Mouse (Mus musculus): Measurements from ENCODE around the gene St6galnac4.

Gene St6galnac4

GRCm38 (mm10) chr2:32586871-32587351, at the start of gene St6galnac4:
Gene St6galnac4 (plus strand): TSS chr2:32587095.
- peak; percentile 81 to 90 for DNase-seq (ENCODE audit: low spot score in 2 of 2)

GRCm38 (mm10) chr2:32537360-32537905, 49.5 kb upstream of the St6galnac4 start:
- peak; percentile 12 to 34 for DNase-seq (ENCODE audit: low spot score in 2 of 2)

- no peak for DNase-seq (ENCODE audit: low spot score in 2 of 2)
Measured at GRCm38 (mm10) chr2:32537941-32538340, 49.0 kb upstream of the St6galnac4 start.

DNA sequence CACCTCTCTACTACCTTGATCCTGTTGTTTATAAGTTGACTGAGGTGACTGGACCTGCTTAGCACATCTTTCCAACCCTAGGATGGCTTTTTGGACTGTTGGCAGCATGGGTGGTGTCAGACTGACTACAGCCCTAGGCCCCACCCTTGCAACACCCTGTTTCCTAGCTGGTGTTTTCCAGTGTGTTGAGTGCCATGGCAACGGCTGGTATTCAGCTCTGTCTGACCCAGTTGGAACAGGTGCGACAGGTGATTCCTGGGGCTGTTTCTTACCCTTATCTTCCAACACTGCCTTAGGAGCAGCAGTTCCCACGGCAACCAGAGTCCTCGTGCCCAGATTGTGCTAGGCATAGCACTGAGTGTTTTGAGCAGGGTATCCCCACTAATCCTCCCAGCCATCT, 48.4 kb upstream of the St6galnac4 start:
- DNase-seq (ENCODE audit: low spot score in 2 of 2): no peak

DNA sequence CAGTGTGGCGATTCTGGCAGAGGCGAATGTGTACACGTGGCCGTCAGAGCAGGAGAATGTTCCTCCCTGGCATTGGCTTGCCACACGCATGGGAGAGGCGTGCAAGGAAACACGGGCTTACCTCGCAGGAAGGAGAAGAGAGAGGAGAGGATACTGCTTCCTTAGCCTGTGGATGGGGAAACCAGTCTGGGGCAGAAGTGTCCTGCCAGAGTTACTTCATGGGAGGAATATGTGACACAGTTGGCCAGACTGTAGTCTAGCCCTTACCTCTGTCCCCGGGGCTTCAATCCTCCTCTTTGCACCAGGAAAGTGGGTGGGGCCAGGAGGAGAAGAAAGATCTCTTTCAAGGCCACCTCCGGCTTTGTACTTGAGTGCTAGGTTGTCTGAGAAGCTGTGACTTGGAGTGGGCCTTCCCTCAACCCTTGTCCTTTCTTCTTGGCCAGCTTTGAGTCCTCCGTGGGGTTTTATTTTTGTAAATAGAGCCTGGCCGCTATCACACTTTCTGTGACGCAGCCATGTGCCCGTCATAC, 47.4 kb upstream of the St6galnac4 start:
- DNase-seq (ENCODE audit: low spot score in 2 of 2): no peak

DNA sequence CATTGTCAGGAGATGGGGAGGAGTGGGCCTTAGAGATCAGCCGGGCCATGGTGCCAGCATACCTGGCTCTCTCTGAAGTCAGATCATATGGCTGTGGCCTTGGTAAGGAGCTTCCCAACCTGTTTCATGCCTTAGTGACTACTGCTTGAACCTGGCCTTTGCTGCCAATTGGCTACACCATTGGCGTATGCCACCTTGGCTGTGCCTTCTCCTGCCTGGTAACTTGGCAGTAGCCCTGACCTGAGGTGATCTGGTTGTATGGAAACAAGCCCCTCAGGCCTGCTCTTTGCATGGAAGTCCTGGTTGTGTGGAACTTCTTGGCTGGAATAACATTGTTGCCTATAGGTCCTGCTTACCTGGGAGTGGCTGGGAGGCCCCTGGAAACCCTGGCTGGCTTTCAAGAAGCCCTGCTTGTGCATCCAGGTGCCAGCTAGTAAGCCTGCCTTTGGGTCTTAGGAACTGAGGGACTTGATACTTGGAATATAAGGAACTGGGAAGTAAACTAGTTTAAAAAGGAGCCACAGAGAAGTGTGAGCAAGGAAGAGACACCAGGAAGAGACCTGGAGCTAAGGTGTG, 45.5 kb upstream of the St6galnac4 start:
- no peak for DNase-seq (ENCODE audit: low spot score in 2 of 2)

GRCm38 (mm10) chr2:32541986-32542573, 44.8 kb upstream of the St6galnac4 start:
- DNase-seq (ENCODE audit: low spot score in 2 of 2): peak; percentile 51 to 53

- no peak for DNase-seq (ENCODE audit: low spot score in 2 of 2)
Measured at GRCm38 (mm10) chr2:32543031-32543449, 43.9 kb upstream of the St6galnac4 start.

DNA sequence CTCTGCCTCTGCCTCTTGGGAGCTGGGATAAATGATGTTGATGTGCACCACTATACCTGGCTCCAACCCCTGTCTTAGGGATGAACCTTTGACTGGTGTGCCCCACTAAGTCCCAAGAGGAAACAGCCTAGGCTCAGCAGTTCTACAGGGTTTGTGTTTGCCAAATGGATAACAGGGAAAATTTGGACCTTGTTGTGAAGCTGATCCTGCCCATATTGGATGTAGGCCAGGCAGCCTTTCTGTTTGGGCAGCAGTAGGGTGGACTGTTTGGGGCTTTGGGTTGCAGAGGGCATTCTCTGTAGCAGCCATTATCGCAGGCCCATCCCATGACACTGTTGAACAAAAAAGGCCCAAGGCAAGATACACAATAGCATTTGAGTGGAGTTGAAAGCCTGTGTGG, 39.9 kb upstream of the St6galnac4 start:
- no peak for DNase-seq (ENCODE audit: low spot score in 2 of 2)

- DNase-seq (ENCODE audit: low spot score in 2 of 2): no peak
Measured at GRCm38 (mm10) chr2:32547380-32547779, 39.5 kb upstream of the St6galnac4 start.

DNA sequence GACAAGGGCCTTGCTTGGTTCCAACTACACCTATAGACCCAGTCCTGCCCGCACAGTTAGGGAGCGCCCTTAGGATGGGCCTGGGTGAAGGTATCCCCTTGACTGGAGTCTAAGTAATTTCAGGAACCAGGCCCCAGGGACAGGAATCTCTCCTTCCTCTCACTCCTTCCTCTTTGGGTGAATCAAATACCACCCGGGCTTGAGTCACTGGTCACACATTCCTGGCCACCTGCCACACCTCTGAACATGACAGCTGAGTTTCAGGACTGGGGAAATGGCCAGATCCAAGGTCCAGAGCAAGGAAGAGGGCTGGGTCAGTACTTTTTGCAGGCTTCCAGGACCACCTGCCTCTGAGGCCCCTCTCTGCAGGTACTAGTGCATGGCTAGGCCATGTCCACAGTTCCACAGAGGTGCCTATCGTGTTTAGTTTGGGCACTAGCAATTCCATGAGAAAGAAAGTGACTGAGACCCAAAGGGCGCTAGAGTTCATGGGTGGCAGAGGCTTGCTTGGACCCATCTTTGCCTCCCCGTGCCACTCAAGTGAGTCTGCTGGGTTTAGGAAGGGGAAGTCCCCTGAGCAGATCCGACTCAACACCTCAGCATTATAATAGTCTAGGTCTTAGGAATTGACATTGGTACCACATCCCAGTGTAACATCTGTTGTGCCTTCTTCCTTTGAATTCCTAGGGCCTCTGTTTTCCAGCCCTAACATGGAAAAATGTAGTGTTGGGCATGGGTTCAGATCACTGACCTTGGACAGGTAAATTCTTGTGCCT, 38.7 kb upstream of the St6galnac4 start:
- DNase-seq (ENCODE audit: low spot score in 2 of 2): no peak

- DNase-seq (ENCODE audit: low spot score in 2 of 2): no peak
Measured at GRCm38 (mm10) chr2:32549171-32549570, 37.7 kb upstream of the St6galnac4 start.

- DNase-seq (ENCODE audit: low spot score in 2 of 2): no peak
Measured at GRCm38 (mm10) chr2:32549764-32550163, 37.1 kb upstream of the St6galnac4 start.

DNA sequence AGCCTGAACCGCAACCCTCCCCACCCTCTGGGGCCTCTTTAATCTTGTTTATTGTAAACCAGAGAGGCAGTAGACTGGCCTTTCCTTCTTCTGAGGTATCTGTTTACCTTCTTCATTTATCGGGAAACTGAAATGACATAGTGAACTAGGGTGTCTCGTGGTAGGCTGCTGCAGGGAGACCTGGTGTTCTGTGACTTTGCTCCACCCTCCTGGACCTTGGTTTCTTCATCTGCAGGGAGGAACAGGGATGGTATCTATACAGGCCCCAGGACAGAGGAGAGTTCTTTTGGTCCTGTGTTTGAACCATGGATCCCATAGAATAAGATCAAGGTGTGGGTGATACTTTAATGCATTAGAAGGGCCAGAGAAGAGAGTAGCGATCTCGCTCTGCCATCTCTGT, 35.7 kb upstream of the St6galnac4 start:
- DNase-seq (ENCODE audit: low spot score in 2 of 2): no peak

DNA sequence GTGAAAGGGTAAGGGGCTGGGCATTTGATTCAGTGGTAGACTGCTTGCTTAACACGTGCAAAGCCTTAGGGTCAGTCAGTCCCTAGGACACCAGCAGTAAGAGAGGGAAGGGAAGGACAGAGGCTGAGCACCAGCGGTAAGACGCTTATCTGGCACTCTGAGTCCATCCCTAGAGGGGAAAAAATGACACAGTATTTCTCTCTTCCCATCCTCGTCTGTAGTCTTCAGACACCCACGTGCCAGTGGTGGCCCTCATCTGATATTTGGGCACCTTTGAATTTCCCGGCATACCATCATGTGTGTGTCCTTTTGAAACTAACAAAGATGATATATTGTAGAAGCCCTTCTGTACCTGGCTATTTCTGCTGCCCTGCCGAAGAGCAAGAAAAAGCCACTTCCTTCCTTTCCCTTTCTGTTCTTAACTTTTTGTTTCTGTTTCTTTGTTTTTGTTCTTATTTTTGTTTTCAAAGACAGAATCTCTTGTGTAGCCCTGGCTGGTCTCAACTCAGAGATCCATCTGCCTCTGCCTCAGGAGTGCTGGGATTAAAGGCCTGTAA, 33.2 kb upstream of the St6galnac4 start:
- peak in 1 of 2 experiments; percentile 39 for DNase-seq (ENCODE audit: low spot score in 2 of 2)

DNA sequence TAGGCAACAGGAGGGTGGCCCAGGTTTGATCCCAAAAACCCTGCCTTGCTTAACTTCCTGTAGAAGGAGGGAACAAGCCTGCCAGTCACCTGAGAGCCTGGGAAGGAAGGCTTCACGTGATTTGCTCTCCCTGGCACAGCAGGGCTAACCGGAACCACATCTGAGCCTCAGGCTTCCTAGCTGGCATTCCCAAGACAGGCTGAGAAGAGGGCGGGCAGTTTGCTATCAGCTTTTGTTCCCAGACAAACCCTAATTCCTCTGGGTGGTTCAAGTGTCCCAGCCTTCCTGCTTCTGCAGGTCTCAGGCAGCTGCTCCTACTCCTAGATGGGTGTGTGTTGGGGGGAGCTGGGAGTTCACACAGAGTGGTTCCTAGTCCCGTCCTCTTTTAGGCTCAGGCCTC, 31.4 kb upstream of the St6galnac4 start:
- DNase-seq (ENCODE audit: low spot score in 2 of 2): no peak

DNA sequence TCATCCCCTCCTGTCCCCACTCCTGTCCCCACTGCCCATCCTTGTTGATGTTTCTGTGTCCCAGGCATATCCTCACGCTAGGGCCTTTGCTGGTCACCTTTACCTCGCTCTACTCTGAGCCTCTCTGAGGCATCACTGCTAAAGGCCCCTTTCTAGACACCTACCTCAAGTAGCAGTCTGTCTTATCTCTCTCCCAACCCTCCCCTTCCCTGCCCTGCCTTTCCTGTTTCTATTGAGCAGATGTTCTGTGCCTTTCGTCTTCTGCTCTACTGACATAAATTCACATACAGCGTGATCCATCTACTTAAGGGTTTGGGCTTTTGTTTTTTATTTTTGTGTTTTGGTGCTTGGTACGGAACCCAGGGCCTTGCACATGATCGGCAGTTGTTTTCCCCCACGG, 30.9 kb upstream of the St6galnac4 start:
- DNase-seq (ENCODE audit: low spot score in 2 of 2): no peak

DNA sequence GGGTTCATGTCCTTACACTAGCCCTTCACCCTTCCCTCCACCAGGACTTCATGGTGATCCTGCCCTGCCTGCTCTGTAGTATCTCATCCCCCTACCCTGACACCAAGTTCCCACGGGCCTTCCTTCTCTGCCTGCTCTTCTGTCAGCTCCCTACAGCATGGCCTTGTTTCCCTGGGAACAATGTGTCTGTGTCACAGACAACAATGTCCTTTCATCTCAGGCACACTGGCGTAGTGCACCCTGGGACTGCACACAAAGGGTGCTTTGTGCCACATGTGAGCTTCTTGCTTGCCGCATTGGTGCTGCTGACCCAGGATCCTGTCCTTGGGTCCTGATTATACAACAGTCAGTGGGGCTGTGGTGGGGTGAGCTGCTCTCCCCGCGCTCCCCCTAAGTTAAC, 27.3 kb upstream of the St6galnac4 start:
- no peak for DNase-seq (ENCODE audit: low spot score in 2 of 2)

DNA sequence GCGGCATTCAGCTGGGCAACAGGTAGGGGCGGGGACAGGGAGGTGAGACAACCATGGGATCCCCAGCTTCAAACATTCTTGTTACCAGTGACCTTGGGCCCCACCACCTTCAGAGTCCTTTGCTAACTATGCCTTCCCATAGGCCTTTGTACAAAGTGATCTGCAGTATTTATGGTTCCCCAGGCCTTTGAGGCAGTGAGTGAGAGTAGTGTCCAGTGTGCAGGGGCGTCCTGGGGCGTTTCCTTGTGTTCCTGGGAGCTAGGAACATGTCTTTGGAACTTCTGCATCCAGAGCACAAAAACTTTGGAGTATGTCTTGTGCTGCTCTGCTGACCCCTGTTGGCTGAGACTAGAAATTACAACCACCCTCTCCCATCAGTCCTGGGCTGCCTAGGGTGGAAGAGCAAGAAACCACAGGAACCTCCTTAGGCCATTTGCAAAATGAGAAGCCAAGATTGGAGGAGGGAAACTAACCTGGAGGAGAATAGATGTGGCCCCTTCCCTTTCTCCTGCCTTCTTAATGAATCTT, 20.3 kb upstream of the St6galnac4 start:
- peak; percentile 57 to 63 for DNase-seq (ENCODE audit: low spot score in 2 of 2)

DNA sequence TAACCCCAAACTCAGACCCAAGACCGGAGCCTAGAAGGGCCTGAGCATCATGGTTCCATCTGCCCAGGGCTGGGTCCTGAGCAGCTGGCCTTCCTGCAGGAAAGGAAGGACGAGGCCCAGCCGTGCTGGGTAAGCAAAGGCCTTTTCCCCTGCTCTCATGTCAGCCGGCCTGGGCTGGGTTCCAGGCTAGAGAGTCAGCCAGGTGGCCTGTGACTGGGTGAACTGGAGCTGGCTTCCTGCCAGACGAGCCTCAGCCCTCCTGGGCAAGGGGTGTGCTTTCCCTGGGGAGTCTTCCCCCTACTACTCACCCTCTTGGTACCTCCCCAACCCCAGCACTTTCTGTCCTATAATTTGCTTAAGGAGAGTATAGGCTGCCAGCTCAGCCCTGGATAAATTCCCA, 18.7 kb upstream of the St6galnac4 start:
- DNase-seq (ENCODE audit: low spot score in 2 of 2): no peak

GRCm38 (mm10) chr2:32568941-32569340, 18.0 kb upstream of the St6galnac4 start:
- no peak for DNase-seq (ENCODE audit: low spot score in 2 of 2)
